ENCODE assay signal across 10 mouse cellular contexts in genomic region chr7:15933437-15934359, GRCm38 (mm10). TPM values are rescaled to one million over a fixed set of nuclear protein-coding genes. Genes with fewer than 3 reads are reported as not detected.
DNase-seq lines count a peak whose midpoint lies in the region; ATAC-seq lines count a peak whose summit lies in the region.
"Had no signal": no experiment of that assay in that cellular context is flagged by ENCODE, and none has a peak within 500 bp of the region (broad histone marks: within the 10 kb centered on the region; RNA-seq: fewer than 3 reads in every experiment).

No protein-coding gene starts in this region.

- H3K4me1 ChIP-seq in kidney, embryonic 16.5 days (ENCODE audit: insufficient read depth, low read length): 0 out of 2 replicates have a peak, but pooled peaks cover 3% of the 10 kb centered on the region
- peaks cover 9% of the 10 kb centered on the region for H3K4me1 ChIP-seq in embryonic facial prominence, embryonic 13.5 days
- peaks cover 3 to 5% of the 10 kb centered on the region in 2 experiments; a peak in 3 of 4 replicates for H3K4me1 ChIP-seq in heart, embryonic 14.5 days (ENCODE audit: control insufficient read depth in 2 of 2, insufficient read depth in 2 of 2, low read length in 2 of 2)
- peaks cover 6% of the 10 kb centered on the region; the same call in 1 of the 2 replicates for H3K4me1 ChIP-seq in limb, embryonic 13.5 days
- no peaks in the 10 kb centered on the region for H3K4me1 ChIP-seq in hindbrain, embryonic 12.5 days

- H3K9ac ChIP-seq in kidney, embryonic 16.5 days (replicated peaks; ENCODE audit: low read length): no peak overlapping the region
- H3K9ac ChIP-seq in embryonic facial prominence, embryonic 13.5 days: 0 out of 2 replicates have a peak overlapping the region, but pooled peaks have one; percentile 40
- H3K9ac ChIP-seq in heart, embryonic 14.5 days (ENCODE audit: low read length): 0 out of 2 replicates have a peak overlapping the region, but pooled peaks have one; percentile 2
- H3K9ac ChIP-seq in limb, embryonic 13.5 days: no peak overlapping the region
- no peak overlapping the region for H3K9ac ChIP-seq in hindbrain, embryonic 12.5 days

- peak overlapping the region; percentile 75 for H3K27ac ChIP-seq in kidney, embryonic 16.5 days (ENCODE audit: low read length)
- peak overlapping the region; percentile 55 for H3K27ac ChIP-seq in embryonic facial prominence, embryonic 13.5 days
- peak overlapping the region; percentile 55 to 82 for H3K27ac ChIP-seq in heart, embryonic 14.5 days (replicated peaks in 1 of 2; ENCODE audit: control insufficient read depth in 1 of 2, insufficient read depth in 1 of 2, low read depth in 2 of 2, low read length in 2 of 2)
- peak overlapping the region; percentile 2; the same call in 1 of the 2 replicates for H3K27ac ChIP-seq in limb, embryonic 13.5 days
- H3K27ac ChIP-seq in hindbrain, embryonic 12.5 days: no peak overlapping the region
- H3K27ac ChIP-seq: macrophage had no signal

- 27% methylated on average over 16 of the region's 16 CpGs for WGBS in kidney, embryonic 16.5 days
- 42% methylated on average over 16 of the region's 16 CpGs for WGBS in embryonic facial prominence, embryonic 13.5 days
- 51% methylated on average over 16 of the region's 16 CpGs for WGBS in heart, embryonic 14.5 days
- 54% methylated on average over 16 of the region's 16 CpGs for WGBS in limb, embryonic 13.5 days
- WGBS in hindbrain, embryonic 12.5 days: 58% methylated on average over 16 of the region's 16 CpGs

- 0 out of 2 replicates have a peak overlapping the region, but pooled peaks have one; percentile 3 for H3K4me2 ChIP-seq in kidney, embryonic 16.5 days (replicated peaks; ENCODE audit: low read depth, low read length)
- no peak overlapping the region for H3K4me2 ChIP-seq in embryonic facial prominence, embryonic 13.5 days
- H3K4me2 ChIP-seq in heart, embryonic 14.5 days (ENCODE audit: low read length): 0 out of 2 replicates have a peak overlapping the region, but pooled peaks have one; percentile 3
- H3K4me2 ChIP-seq in limb, embryonic 13.5 days (replicated peaks): no peak overlapping the region
- no peak overlapping the region for H3K4me2 ChIP-seq in hindbrain, embryonic 12.5 days (replicated peaks)

- no peaks in the 10 kb centered on the region for H3K27me3 ChIP-seq in kidney, embryonic 16.5 days (ENCODE audit: insufficient read depth, low read length)
- H3K27me3 ChIP-seq in embryonic facial prominence, embryonic 13.5 days: no peaks in the 10 kb centered on the region
- H3K27me3 ChIP-seq in heart, embryonic 14.5 days (ENCODE audit: control insufficient read depth, insufficient read depth, low read length): no peaks in the 10 kb centered on the region
- no peaks in the 10 kb centered on the region for H3K27me3 ChIP-seq in limb, embryonic 13.5 days
- H3K27me3 ChIP-seq in hindbrain, embryonic 12.5 days: no peaks in the 10 kb centered on the region

- ATAC-seq in kidney, embryonic 16.5 days (ENCODE audit: low FRiP score, low TSS enrichment): peak; percentile 62; the same call in 1 of the 2 replicates
- no peak for ATAC-seq in embryonic facial prominence, embryonic 13.5 days (ENCODE audit: insufficient number of reproducible peaks, insufficient read depth, low FRiP score, low TSS enrichment, low read depth)
- peak; percentile 55; the same call in 1 of the 2 replicates for ATAC-seq in heart, embryonic 14.5 days (ENCODE audit: insufficient number of reproducible peaks, insufficient read depth, low FRiP score, low read depth)
- no peak for ATAC-seq in limb, embryonic 13.5 days (ENCODE audit: low FRiP score, low read depth)
- no peak for ATAC-seq in hindbrain, embryonic 12.5 days (ENCODE audit: low FRiP score)

- peaks cover 35% of the 10 kb centered on the region for H3K36me3 ChIP-seq in kidney, embryonic 16.5 days (ENCODE audit: insufficient read depth, low read length)
- H3K36me3 ChIP-seq in embryonic facial prominence, embryonic 13.5 days: peaks cover 39% of the 10 kb centered on the region
- H3K36me3 ChIP-seq in heart, embryonic 14.5 days (ENCODE audit: control insufficient read depth, insufficient read depth, low read length): peaks cover 32% of the 10 kb centered on the region
- H3K36me3 ChIP-seq in limb, embryonic 13.5 days: peaks cover 36% of the 10 kb centered on the region
- peaks cover 40% of the 10 kb centered on the region for H3K36me3 ChIP-seq in hindbrain, embryonic 12.5 days

- peaks cover 3% of the 10 kb centered on the region; the same call in 1 of the 2 replicates for H3K9me3 ChIP-seq in kidney, embryonic 16.5 days (ENCODE audit: low read length)
- H3K9me3 ChIP-seq in embryonic facial prominence, embryonic 13.5 days: 0 out of 2 replicates have a peak, but pooled peaks cover 5% of the 10 kb centered on the region
- no peaks in the 10 kb centered on the region for H3K9me3 ChIP-seq in heart, embryonic 14.5 days (ENCODE audit: control insufficient read depth, low read length)
- no peaks in the 10 kb centered on the region for H3K9me3 ChIP-seq in limb, embryonic 13.5 days
- no peaks in the 10 kb centered on the region for H3K9me3 ChIP-seq in hindbrain, embryonic 12.5 days (replicated peaks)
- H3K9me3 ChIP-seq: G1E had no signal

- H3K4me3 ChIP-seq in kidney, embryonic 16.5 days (ENCODE audit: low read length): no peak overlapping the region
- no peak overlapping the region for H3K4me3 ChIP-seq in embryonic facial prominence, embryonic 13.5 days
- H3K4me3 ChIP-seq in heart, embryonic 14.5 days (ENCODE audit: control insufficient read depth in 1 of 2, insufficient read depth in 1 of 2, low read depth in 1 of 2, low read length in 2 of 2): no peak overlapping the region
- H3K4me3 ChIP-seq in limb, embryonic 13.5 days: no peak overlapping the region
- H3K4me3 ChIP-seq in hindbrain, embryonic 12.5 days: no peak overlapping the region

- DNase-seq in kidney, adult 11 months: no peak
- no peak for DNase-seq in cerebellum, postnatal 14 days
- DNase-seq in cerebellum, postnatal 36 days: no peak

RNA-seq across cellular contexts. Expression of gene Selenow, which starts 11.5 kb away (rescaled TPM):
- 690 and 706 TPM in 2 replicates for polyA plus RNA-seq in kidney, embryonic 16.5 days (2015; fragmentation: Nextera tagmentation; extraction: Ambion mirVana)
- 1,180 and 1,188 TPM in 2 replicates for polyA plus RNA-seq in embryonic facial prominence, embryonic 13.5 days (2015; fragmentation: Nextera tagmentation; extraction: Ambion mirVana)
- polyA plus RNA-seq in heart, embryonic 14.5 days (2014; fragmentation: Nextera tagmentation; extraction: Ambion mirVana): 828 and 831 TPM in 2 replicates
- polyA plus RNA-seq in limb, embryonic 13.5 days (2015; fragmentation: Nextera tagmentation; extraction: Ambion mirVana): 943 and 963 TPM in 2 replicates
- polyA plus RNA-seq in hindbrain, embryonic 12.5 days (2016; fragmentation: Nextera tagmentation; extraction: Ambion mirVana): 1,041 and 1,118 TPM in 2 replicates

RNA-seq across cellular contexts. Expression of gene Nop53, which starts 12.2 kb away (rescaled TPM):
- 198 and 212 TPM in 2 replicates for polyA plus RNA-seq in kidney, embryonic 16.5 days (2015; fragmentation: Nextera tagmentation; extraction: Ambion mirVana)
- polyA plus RNA-seq in embryonic facial prominence, embryonic 13.5 days (2015; fragmentation: Nextera tagmentation; extraction: Ambion mirVana): 210 and 222 TPM in 2 replicates
- 120 and 121 TPM in 2 replicates for polyA plus RNA-seq in heart, embryonic 14.5 days (2014; fragmentation: Nextera tagmentation; extraction: Ambion mirVana)
- 184 and 201 TPM in 2 replicates for polyA plus RNA-seq in limb, embryonic 13.5 days (2015; fragmentation: Nextera tagmentation; extraction: Ambion mirVana)
- 157 and 167 TPM in 2 replicates for polyA plus RNA-seq in hindbrain, embryonic 12.5 days (2016; fragmentation: Nextera tagmentation; extraction: Ambion mirVana)

RNA-seq across cellular contexts. Expression of gene Ehd2, which starts 33.7 kb away (rescaled TPM):
- polyA plus RNA-seq in kidney, embryonic 16.5 days (2015; fragmentation: Nextera tagmentation; extraction: Ambion mirVana): 36.8 and 37.9 TPM in 2 replicates
- polyA plus RNA-seq in embryonic facial prominence, embryonic 13.5 days (2015; fragmentation: Nextera tagmentation; extraction: Ambion mirVana): 36.9 and 41.2 TPM in 2 replicates
- 37.4 and 43.5 TPM in 2 replicates for polyA plus RNA-seq in heart, embryonic 14.5 days (2014; fragmentation: Nextera tagmentation; extraction: Ambion mirVana)
- 25.3 and 29.9 TPM in 2 replicates for polyA plus RNA-seq in limb, embryonic 13.5 days (2015; fragmentation: Nextera tagmentation; extraction: Ambion mirVana)
- 10.1 and 16.6 TPM in 2 replicates for polyA plus RNA-seq in hindbrain, embryonic 12.5 days (2016; fragmentation: Nextera tagmentation; extraction: Ambion mirVana)
- polyA plus RNA-seq: macrophage had no signal

RNA-seq across cellular contexts. Expression of gene Crxos, which starts 51.3 kb away (rescaled TPM):
- polyA plus RNA-seq in kidney, embryonic 16.5 days (2015; fragmentation: Nextera tagmentation; extraction: Ambion mirVana): not detected in 2 replicates
- polyA plus RNA-seq in embryonic facial prominence, embryonic 13.5 days (2015; fragmentation: Nextera tagmentation; extraction: Ambion mirVana): not detected in 2 replicates
- not detected in 2 replicates for polyA plus RNA-seq in heart, embryonic 14.5 days (2014; fragmentation: Nextera tagmentation; extraction: Ambion mirVana)
- not detected in 2 replicates for polyA plus RNA-seq in limb, embryonic 13.5 days (2015; fragmentation: Nextera tagmentation; extraction: Ambion mirVana)
- polyA plus RNA-seq in hindbrain, embryonic 12.5 days (2016; fragmentation: Nextera tagmentation; extraction: Ambion mirVana): not detected in 2 replicates
- polyA plus RNA-seq: G1E, macrophage had no signal

RNA-seq across cellular contexts. Expression of gene Crx, which starts 53.9 kb away (rescaled TPM):
- not detected in 2 replicates for polyA plus RNA-seq in kidney, embryonic 16.5 days (2015; fragmentation: Nextera tagmentation; extraction: Ambion mirVana)
- not detected in 2 replicates for polyA plus RNA-seq in embryonic facial prominence, embryonic 13.5 days (2015; fragmentation: Nextera tagmentation; extraction: Ambion mirVana)
- polyA plus RNA-seq in heart, embryonic 14.5 days (2014; fragmentation: Nextera tagmentation; extraction: Ambion mirVana): not detected in 2 replicates
- polyA plus RNA-seq in limb, embryonic 13.5 days (2015; fragmentation: Nextera tagmentation; extraction: Ambion mirVana): not detected in 2 replicates
- polyA plus RNA-seq in hindbrain, embryonic 12.5 days (2016; fragmentation: Nextera tagmentation; extraction: Ambion mirVana): not detected in 2 replicates
- polyA plus RNA-seq: G1E, macrophage had no signal

Comparison
In these comparisons a context has a peak if more than half of its experiments do, and no peak if none do; other contexts are left out.
1. ATAC-seq: peak in kidney, embryonic 16.5 days (single experiment) and heart, embryonic 14.5 days (single experiment); none in embryonic facial prominence, embryonic 13.5 days (single experiment), limb, embryonic 13.5 days (single experiment) and hindbrain, embryonic 12.5 days (single experiment).
2. H3K4me2 ChIP-seq: peak in kidney, embryonic 16.5 days (single experiment) and heart, embryonic 14.5 days (single experiment); none in embryonic facial prominence, embryonic 13.5 days (single experiment), limb, embryonic 13.5 days (single experiment) and hindbrain, embryonic 12.5 days (single experiment).
3. H3K9ac ChIP-seq: peak in embryonic facial prominence, embryonic 13.5 days (single experiment) and heart, embryonic 14.5 days (single experiment); none in kidney, embryonic 16.5 days (single experiment), limb, embryonic 13.5 days (single experiment) and hindbrain, embryonic 12.5 days (single experiment).